Mouse (Mus musculus) erythroid progenitor cell, adult 5-6 weeks (primary cell): ENCODE data around the gene Lrrc26. TPM values are rescaled to one million over a fixed set of nuclear protein-coding genes. Genes with fewer than 3 reads are reported as not detected.

Experiments used
- ATAC-seq: replicated peaks from 2 replicates; pipeline ENCODE4 v1.8.0; 2016; ENCODE audit warnings: moderate number of reproducible peaks, mild to moderate bottlenecking, moderate TSS enrichment, inconsistent platforms; ENCODE audit not compliant: poor library complexity, low FRiP score, severe bottlenecking
- total RNA-seq, 2 experiments: library from RNA; stranded (forward) in 1 of 2; stranded (reverse) in 1 of 2; fragments of 150-400 nt in 1 of 2; fragments of 186-747, 209-891 nt in 1 of 2; gene quantifications; 2 replicates each; pipeline versions ENCODE4 v1.2.3 to v1.2.4; 2015 to 2017; ENCODE audit warnings: low replicate concordance in 2 of 2

The Lrrc26 gene
- total RNA-seq, 2 experiments from 2014 or later = not detected

- ATAC-seq = no peak
Measured at GRCm38 (mm10) chr2:25292054-25292544, 2.4 kb downstream of the Lrrc26 start.

- ATAC-seq = peak; percentile 58; the same call in 1 of the 2 replicates
Measured at GRCm38 (mm10) chr2:25292856-25293255, 3.1 kb downstream of the Lrrc26 start.

GRCm38 (mm10) chr2:25293706-25294105 is 4.0 kb downstream of the Lrrc26 start:
- ATAC-seq = no peak

- no peak for ATAC-seq
Measured at GRCm38 (mm10) chr2:25297093-25297492, 7.4 kb downstream of the Lrrc26 start.

GRCm38 (mm10) chr2:25298046-25298445 is 8.3 kb downstream of the Lrrc26 start:
- ATAC-seq = no peak

GRCm38 (mm10) chr2:25303452-25303851 is 13.7 kb downstream of the Lrrc26 start:
- ATAC-seq = no peak

GRCm38 (mm10) chr2:25303931-25304656 is 14.4 kb downstream of the Lrrc26 start:
- no peak for ATAC-seq

- 0 out of 2 replicates have a peak, but pooled peaks have one; percentile 7 for ATAC-seq
Measured at GRCm38 (mm10) chr2:25304657-25305541, 15.2 kb downstream of the Lrrc26 start.

- ATAC-seq = no peak
Measured at GRCm38 (mm10) chr2:25305587-25306359, 16.1 kb downstream of the Lrrc26 start.

GRCm38 (mm10) chr2:25310180-25310579 is 20.5 kb downstream of the Lrrc26 start:
- ATAC-seq = no peak

GRCm38 (mm10) chr2:25310969-25311368 is 21.3 kb downstream of the Lrrc26 start:
- ATAC-seq = no peak

GRCm38 (mm10) chr2:25311491-25311891 is 21.8 kb downstream of the Lrrc26 start:
- no peak for ATAC-seq

GRCm38 (mm10) chr2:25318119-25318966 is 28.6 kb downstream of the Lrrc26 start:
- ATAC-seq = no peak

GRCm38 (mm10) chr2:25318971-25319773 is 29.5 kb downstream of the Lrrc26 start, which contains the start of gene Grin1:
TSS of gene Grin1 (minus strand) at chr2:25319187.
- ATAC-seq = no peak

GRCm38 (mm10) chr2:25320084-25320483 is 30.4 kb downstream of the Lrrc26 start:
- ATAC-seq = no peak

GRCm38 (mm10) chr2:25326036-25326435 is 36.3 kb downstream of the Lrrc26 start:
- no peak for ATAC-seq

- no peak for ATAC-seq
Measured at GRCm38 (mm10) chr2:25328440-25328839, 38.7 kb downstream of the Lrrc26 start.

GRCm38 (mm10) chr2:25331470-25331869 is 41.8 kb downstream of the Lrrc26 start:
- no peak for ATAC-seq
